Mouse (Mus musculus) brain, embryonic 14.5 days (tissue): ENCODE results near the gene Carns1. TPM values are rescaled to one million over a fixed set of nuclear protein-coding genes. Genes with fewer than 3 reads are reported as not detected.
A peak's percentile ranks its signal among the peaks of the same experiment; 100 is the strongest.
"Not testable (repeated sequence)": the region's sequence is repeated elsewhere in the genome, so short reads cannot be mapped to it uniquely, and the experiment has no call there.

Experiments
- DNase-seq: peaks from one replicate; pipeline ENCODE4 v3.0.0-alpha.2; 2011; ENCODE audit warnings: low read depth
- CTCF ChIP-seq: fragments of 200-500 bp; IDR thresholded peaks from 2 replicates; pipeline ENCODE4 v1.5.1; 2012; ENCODE audit warnings: inconsistent platforms, mild to moderate bottlenecking, moderate library complexity, borderline replicate concordance; ENCODE audit not compliant: insufficient read depth, insufficient read length; ENCODE audit errors: extremely low read depth
- POLR2A ChIP-seq: fragments of 200-500 bp; IDR thresholded peaks from 2 replicates; pipeline ENCODE4 v1.6.1; 2012; ENCODE audit warnings: mild to moderate bottlenecking, inconsistent platforms, borderline replicate concordance; ENCODE audit not compliant: poor library complexity, insufficient read depth, insufficient read length, severe bottlenecking; ENCODE audit errors: extremely low read depth
- polyA plus RNA-seq: library from polyadenylated mRNA; depleted of rRNA; stranded (reverse); fragments of >200 nt; gene quantifications from 2 replicates; pipeline ENCODE4 v1.2.3, GENCODE M21; 2012

Gene Carns1
- polyA plus RNA-seq, 1 experiment, result 4.3 TPM

DNA sequence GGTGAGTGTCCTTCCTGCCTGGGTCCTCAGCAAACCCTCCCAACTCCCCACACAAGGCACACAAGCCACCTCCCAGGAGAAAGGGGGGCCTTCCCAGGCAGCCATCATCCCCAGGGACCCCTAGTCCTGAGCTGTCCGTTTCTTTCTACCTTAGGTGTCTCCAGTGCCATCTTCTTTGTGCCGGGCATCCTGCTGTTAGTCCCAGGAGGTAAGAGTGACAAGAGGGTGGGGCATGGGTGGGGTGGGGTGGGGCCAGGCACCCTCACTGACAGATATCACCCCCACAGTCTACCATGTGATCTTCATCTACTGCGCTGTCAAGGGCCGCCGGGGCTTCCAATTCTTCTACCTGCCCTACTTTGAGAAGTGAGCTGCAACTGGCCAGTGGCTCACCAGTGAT lies 44.2 kb downstream of the Carns1 start:
- no peak for DNase-seq
- TF ChIP-seq CTCF, result no peak
- TF ChIP-seq POLR2A, result no peak

DNA sequence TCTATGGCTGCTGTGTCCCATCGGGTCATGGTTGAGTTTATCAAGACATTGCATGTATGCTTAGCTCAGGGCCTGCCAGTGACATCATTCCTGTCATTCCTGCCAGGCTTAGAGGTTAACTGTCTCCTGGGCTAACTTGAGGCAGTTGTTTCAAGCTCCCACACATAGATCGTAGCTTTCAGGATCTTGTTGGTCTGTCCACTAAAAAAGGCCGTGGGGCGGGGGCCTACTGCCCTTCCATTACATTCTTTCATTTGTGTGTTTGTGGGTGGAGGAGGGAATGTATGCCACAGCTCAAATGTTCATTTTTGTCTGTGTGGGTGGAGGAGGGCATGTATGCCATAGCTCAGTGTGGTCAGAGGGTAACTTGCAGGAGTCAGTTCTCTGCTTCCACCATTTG lies 45.2 kb downstream of the Carns1 start:
- DNase-seq, result no peak
- no peak for TF ChIP-seq CTCF
- no peak for TF ChIP-seq POLR2A

DNA sequence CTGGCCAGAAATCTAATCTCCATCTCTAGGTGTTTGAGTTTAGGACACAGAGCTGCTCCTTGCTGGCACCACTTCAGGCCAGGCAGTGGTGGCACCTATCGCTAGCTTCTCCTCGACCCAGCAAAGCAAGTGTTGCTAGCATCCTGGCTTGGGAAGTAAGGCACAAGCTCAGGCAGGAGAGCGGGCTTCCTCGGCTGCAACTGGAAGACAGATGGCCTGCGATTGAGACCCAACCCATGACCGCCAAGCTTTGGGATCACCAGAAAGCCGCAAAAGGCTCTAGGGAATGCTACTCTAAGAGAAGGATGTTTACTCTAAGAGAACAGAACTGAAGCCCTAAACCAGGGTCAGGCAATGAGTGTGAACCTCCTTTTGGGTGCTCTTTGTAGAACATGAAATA lies 45.8 kb downstream of the Carns1 start:
- TF ChIP-seq POLR2A, result no peak
- TF ChIP-seq CTCF, result no peak
- no peak for DNase-seq

DNA sequence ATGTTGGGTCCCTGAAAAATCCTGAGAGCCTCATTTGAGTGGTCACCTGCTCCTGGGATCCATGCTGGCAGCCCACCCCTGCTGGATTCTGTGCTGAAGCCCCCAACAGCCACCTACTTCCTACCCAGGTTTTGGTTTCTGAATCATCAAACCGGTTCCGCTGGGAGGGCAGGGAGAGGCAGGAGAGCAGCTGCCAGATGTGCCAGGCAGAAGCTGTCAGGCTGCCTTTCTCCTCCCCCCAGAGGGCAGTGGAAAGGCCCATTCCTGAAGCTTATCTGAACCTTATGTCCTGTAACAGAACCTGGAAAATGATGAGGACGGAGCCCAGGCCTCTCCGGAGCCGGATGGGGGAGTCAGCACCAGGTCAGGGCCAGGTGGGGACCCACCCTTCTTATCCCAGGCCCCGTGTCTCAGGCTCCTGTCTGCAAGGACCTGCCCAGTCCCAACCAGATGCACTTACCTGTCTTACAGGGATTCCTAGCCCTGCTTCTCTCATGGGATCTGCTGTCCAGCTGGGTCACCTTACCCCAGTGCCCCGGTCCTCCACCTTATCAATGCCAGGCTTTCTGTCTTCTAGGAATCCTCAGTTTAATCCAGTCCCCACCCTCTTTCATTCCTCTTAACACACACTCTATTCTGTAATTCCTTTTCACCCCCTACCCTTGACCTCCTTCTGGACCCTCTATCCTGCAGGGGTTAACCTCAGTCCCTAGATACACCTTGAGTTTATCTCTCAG lies 48.4 kb downstream of the Carns1 start:
- TF ChIP-seq POLR2A (no peak), CTCF (no peak)
- no peak for DNase-seq

DNA sequence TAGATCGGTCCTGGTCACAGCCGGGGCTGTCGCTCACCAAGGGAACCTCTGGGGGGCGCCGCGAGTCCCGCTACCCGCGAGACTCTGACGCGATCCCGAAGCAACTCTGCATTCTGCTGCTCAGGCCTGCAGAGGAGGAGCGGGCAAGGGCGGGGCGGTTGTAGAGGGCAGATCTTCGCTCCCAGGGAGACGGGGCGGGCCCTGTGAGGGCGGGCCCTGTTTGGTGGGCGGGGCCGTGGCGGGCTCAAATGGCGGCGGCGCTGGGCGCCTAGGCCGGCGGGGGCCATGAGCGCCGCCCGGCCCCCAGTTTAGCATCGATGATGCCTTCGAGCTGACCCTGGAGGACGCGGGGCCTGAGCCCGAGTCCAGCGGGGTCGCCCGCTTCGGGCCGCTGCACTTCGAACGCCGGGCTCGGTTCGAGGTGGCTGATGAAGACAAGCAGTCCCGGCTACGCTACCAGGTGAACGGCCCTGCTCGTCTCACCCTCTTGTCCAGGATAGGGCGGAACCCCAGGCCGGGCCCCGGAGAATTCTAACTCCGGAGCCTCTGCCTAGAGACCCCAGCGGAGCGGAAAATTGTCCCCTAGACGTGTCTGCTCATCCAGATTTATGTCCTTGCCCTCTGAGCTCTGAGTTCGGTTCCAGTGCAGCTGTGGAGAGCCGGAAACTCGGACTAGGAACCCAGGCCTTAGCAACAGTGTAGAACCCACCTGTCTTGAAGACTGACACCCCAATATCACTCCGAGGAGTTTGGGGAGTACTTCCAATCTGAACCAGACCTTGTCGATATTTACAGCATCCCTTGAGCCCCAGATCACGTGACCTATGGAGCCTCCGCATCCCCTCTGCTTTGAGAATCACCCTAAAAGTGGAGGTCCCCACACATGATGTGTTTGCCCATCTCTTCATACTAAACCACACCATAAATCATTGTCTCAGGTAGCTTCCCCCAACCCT lies 49.3 kb downstream of the Carns1 start, which contains the start of gene Aip:
Gene Aip, minus strand, starts transcription at position 118 of the 956 bp plus-strand sequence.
- peak; percentile 91 for TF ChIP-seq POLR2A
- TF ChIP-seq CTCF, result peak; percentile 71
- DNase-seq, result peak; percentile 99

DNA sequence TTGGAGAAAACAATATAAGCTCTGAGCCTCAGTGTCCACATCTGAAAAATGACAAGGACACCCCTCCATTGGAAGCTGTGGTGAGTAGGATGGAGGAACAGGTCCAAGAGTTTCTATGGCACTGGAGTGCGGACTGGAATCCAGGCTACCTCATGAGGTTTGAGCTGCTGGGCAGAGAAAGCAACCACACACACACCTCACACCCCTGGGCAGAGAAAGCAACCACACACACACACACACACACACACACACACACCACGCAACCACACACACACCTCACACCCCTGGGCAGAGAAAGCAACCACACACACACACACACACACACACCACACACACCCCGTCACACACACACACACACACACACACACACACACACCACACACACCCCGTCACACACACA lies 50.0 kb downstream of the Carns1 start:
- DNase-seq, result peak; percentile 49

DNA sequence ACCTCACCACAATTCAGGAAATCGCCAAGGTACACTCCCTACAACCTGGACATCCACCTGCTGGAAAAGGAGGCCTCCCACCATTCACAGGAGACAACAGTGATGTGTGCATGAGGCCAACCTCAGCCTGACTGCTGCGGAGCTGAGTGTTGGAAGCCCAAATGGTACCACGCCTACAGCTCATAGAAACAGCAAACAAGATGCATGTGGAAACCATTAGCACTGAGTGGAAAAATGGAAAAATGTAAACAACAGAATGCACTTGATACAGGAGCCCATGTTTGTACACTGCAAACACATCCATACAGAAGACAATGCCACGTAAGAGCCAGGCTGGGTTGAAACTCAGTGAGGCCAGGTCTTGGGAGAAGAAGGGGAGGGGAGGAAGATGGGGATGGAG lies 50.8 kb downstream of the Carns1 start:
- no peak for DNase-seq
- TF ChIP-seq POLR2A (no peak), CTCF (no peak)

DNA sequence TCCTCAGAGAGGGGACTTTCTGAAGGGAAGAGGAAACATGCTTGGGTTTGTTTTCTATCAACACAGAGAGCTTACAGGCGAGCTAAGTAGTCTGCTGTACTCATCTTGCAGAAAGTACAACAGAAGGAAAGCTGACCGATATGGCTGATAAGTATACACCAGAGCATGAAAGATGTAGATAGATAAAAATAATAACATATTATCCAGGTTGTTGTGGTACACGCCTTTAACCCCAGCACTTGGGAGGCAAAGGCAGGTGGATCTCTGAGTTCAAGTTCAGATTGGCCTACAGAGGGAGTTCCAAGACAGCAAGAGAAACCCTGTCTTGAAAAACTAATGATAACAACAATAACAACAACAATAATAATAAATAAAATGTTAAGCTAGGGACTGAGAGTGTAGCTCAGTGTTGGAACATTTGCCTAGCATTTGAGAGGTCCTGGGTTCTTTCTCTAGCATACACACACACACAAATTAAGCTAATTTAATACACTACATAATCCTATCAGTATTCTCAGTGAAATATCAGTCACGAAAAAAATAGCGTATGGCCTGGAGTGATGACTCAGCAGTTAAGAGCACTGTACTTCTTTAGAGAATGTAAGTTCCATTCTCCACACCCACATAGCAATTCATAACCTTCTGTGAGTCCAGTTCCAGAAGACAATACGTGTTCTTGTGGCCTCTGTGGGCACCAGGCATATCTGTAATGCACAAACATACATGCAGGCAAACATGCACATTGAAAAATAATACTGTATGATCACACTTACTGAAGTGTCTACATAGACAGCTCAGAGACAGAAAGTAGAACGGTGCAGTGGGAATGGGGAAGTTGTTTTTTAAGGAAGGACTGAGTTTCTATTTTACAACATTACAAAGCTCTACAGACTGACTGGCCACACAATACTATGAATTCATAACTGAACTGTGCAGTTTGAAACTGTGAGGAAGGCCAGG lies 52.6 kb downstream of the Carns1 start:
- no peak for DNase-seq
- TF ChIP-seq POLR2A, result no peak

DNA sequence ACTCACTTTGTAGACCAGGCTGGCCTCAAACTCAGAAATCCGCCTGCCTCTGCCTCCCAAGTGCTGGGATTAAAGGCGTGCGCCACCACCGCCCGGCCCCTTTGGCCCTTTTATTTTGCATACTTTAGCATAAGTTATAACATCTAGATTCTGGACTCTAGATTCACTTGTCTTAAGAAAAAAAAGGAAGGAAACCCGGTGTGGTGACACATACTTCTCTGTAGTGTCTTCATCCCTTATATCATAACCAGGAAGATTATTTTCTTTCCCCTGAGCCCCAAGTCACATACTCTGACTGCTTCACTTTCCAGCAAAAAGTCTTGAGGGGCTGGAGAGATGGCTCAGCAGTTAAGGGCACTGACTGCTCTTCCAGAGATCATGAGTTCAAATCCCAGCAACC lies 53.4 kb downstream of the Carns1 start:
- not testable (repeated sequence) for DNase-seq

DNA sequence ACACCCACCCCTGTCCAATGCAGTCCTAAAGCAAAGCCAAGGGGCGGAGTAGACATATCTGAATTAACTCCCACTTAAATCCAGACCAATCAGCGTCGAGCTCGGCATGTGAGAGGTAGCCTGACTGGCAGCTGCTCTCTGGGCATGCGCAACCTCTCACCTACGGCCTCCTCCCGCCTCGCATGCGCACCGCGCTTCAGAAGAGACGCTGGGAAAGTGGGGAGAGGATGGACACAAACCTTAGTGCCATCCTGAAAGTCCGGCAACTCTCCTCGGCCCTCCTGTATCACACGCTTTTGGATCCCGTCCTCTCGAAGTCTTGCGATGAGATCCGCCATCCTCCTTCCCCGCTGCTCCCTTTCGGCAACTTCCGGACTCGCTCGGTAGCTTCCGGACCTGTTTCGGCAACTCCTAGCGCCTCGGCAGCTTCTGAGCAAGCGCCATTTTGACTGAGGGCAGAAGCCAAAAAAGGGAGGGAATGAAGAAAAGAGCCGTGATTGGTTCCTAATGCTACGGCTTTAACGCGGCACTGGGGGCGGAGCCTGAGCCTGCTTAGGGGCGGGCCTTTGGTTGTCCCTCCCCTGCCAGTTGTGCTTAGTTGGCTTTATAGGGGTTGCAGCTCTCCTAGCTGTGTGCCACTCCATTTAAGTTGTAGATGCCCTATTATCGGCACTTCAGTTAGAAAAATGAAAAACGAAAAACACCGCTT lies 54.0 kb downstream of the Carns1 start:
- peak; percentile 99 for DNase-seq

DNA sequence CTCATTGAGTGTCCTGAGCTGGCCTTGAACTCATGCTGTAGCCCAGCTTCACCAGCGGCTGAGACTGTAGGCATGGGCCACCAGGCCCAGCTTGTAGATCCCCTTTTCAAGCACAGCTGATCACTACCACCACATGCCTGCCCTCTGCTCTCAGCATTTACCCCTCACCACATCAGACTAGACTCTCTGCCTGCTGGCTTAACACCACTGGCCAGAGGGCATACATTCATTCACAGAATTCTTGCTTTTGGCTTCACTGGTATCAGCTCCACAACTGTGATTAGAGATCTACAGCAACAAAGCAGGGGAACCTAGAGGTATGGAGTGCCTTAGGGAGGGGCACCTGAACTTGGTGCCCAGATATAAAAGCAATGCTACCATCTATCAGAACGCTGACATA lies 54.8 kb downstream of the Carns1 start:
- no peak for TF ChIP-seq CTCF
- no peak for TF ChIP-seq POLR2A
- DNase-seq, result no peak

More for the DNA sequence above, 54.0 kb downstream of the Carns1 start:
- TF ChIP-seq CTCF (no peak), POLR2A (0 out of 2 replicates have a peak, but pooled peaks have one; percentile 16)
